Mouse (Mus musculus): ENCODE data around the gene Sgcg.

- no peak for TF ChIP-seq CTCF (conservative IDR thresholded peaks at IDR 0.05; ENCODE audit: low read length)
- TF ChIP-seq NANOG (IDR thresholded peaks at IDR 0.05; ENCODE audit: borderline replicate concordance, low read length), result no peak
- no peak for TF ChIP-seq POU5F1 (IDR thresholded peaks at IDR 0.05; ENCODE audit: borderline replicate concordance, low read length)
Observed at GRCm38 (mm10) chr14:61246444-61246843, 11.8 kb downstream of the Sgcg start.
